Mouse (Mus musculus) forebrain, embryonic 13.5 days (tissue): ENCODE measurements at regions not wholly inside any gene's neighbourhood (a gene's known extent, or its start where the extent isn't known, plus 50 kb on each side); places are given as distances from the start of the nearest gene placed in this dataset.
"Not testable (repeated sequence)": the region's sequence is repeated elsewhere in the genome, so short reads cannot be mapped to it uniquely, and the experiment has no call there.

Source experiments
- ATAC-seq: fragments of 200-750 bp; cut with Nextera tagmentation; 2 replicates; pipeline ENCODE4 v1.8.0; 2017
- H3K27ac ChIP-seq: fragments of 300-500 bp; sonication (generic); 2 replicates; pipeline ENCODE4 v1.5.1; 2015; ENCODE audit warnings: inconsistent platforms, mild to moderate bottlenecking, moderate library complexity
- H3K27me3 ChIP-seq: fragments of 300-500 bp; sonication (generic); 2 replicates; pipeline ENCODE4 v1.6.1; 2015; ENCODE audit warnings: mild to moderate bottlenecking, inconsistent platforms
- H3K36me3 ChIP-seq: fragments of 300-500 bp; sonication (generic); 2 replicates; pipeline ENCODE4 v1.6.1; 2015; ENCODE audit warnings: mild to moderate bottlenecking, inconsistent platforms; ENCODE audit not compliant: poor library complexity, severe bottlenecking
- H3K4me1 ChIP-seq: fragments of 300-500 bp; sonication (generic); 2 replicates; pipeline ENCODE4 v1.6.1; 2015; ENCODE audit warnings: inconsistent platforms
- H3K4me2 ChIP-seq: fragments of 300-500 bp; sonication (generic); 2 replicates; pipeline ENCODE4 v1.6.1; 2015; ENCODE audit warnings: inconsistent platforms, mild to moderate bottlenecking, moderate library complexity
- H3K4me3 ChIP-seq: fragments of 300-500 bp; sonication (generic); 2 replicates; pipeline ENCODE4 v1.5.1; 2015; ENCODE audit warnings: mild to moderate bottlenecking, inconsistent platforms
- H3K9ac ChIP-seq: fragments of 300-500 bp; sonication (generic); 2 replicates; pipeline ENCODE4 v1.6.1; 2015; ENCODE audit warnings: mild to moderate bottlenecking, inconsistent platforms
- H3K9me3 ChIP-seq: fragments of 300-500 bp; sonication (generic); replicated peaks from 2 replicates; pipeline ENCODE4 v1.6.1; 2016; ENCODE audit warnings: inconsistent platforms
- WGBS: fragments of 180-500 bp; shearing (Covaris S2); methylation state at CpG from one replicate; pipeline ENCODE4 v1.1.7; 2015; 5-methylcytosine and 5-hydroxymethylcytosine counted together

DNA sequence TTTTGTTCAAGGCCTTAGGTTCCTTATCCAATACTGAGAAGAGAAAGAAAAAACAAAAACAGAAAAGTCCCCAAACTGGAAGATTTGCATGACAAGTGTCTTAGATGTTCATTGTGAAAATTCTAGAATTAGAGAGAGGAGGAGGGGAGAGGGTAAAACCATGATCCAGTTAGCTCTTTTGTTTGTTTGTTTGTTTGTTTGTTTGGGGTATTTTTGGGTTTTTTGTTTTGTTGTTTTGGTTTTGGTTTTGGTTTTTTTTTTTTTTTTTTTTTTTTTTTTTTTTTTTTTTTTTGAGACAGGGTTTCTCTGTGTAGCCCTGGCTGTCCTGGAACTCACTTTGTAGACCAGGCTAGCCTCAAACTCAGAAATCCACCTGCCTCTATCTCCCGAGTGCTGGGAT lies 100.8 kb upstream of the Klf3 start:
- H3K4me3 ChIP-seq, H3K9me3 ChIP-seq, ATAC-seq, H3K4me2 ChIP-seq, H3K36me3 ChIP-seq, H3K27me3 ChIP-seq, H3K9ac ChIP-seq: not testable (repeated sequence)
- WGBS, result 71% methylated on average over 1 of the region's 1 CpGs
- Histone ChIP-seq H3K4me1 (peaks cover 30% of the 10 kb centered on the region), H3K27ac (peak overlapping the region; percentile 78; the same call in 1 of the 2 replicates)

DNA sequence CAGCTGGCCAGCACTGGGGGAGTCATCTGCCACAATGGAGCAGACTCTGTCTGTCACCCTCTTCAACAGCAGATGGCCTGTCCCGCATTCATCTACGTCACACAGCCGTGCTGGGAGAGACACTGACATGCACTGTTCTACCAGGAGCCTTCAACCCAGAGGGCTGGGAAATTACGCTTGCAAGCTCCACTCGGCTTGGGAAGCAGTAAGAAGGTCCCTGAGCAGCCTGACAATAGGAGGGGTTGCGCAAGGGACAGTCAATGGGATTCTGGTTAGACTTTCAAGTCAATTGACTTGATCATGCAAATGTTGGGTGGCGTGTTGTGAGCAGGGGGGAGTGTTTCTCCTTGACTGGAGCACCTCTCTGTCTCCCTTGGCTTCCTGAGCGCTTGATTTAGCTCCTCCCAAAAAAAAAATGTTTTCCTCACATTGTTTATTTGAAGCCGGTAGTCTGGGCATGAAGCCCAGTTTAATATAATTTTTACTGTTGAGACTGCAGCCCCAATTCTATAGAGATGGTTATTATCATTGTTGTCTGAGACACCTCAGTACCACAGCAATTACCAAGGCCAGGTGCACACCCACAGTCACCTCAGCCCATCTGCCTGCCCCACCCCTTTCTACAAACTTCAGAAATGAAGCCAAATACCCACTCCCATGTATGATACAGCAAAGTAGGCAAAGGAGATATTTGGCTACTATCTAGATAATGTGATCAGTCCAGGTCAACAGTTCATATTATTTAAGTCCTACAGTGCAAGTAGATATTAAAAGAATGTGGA lies 99.9 kb upstream of the Klf3 start:
- Histone ChIP-seq H3K4me1 (peaks cover 30% of the 10 kb centered on the region), H3K36me3 (no peaks in the 10 kb centered on the region), H3K9ac (no peak overlapping the region), H3K27me3 (no peaks in the 10 kb centered on the region), H3K4me3 (no peak overlapping the region), H3K27ac (peak overlapping the region; percentile 48), H3K9me3 (no peaks in the 10 kb centered on the region), H3K4me2 (no peak overlapping the region)
- ATAC-seq, result peak; percentile 92
- WGBS, result 59% methylated on average over 9 of the region's 9 CpGs

DNA sequence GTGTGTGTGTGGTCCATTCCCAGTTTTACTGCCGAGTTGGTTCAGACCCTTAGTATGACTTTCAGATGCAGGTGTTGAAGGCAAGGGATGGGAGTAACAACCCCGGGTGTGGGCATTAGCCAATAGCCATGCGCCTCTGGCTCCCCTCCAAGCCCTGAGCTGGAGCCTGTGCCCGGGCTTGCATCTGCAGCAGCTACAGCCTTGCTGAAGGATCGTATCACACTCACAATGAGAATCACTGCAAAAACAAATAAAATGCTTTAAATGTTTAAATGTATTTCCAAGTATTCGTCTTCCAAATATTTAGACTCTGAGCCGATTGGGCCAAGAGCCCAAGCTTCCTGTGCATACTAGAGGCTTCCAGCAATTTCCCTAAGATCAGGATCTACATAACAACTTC lies 99.0 kb upstream of the Klf3 start:
- no peaks in the 10 kb centered on the region for H3K36me3 ChIP-seq
- H3K9me3 ChIP-seq, result no peaks in the 10 kb centered on the region
- no peak overlapping the region for H3K4me2 ChIP-seq
- peaks cover 32% of the 10 kb centered on the region for H3K4me1 ChIP-seq
- H3K9ac ChIP-seq, result no peak overlapping the region
- no peak overlapping the region for H3K4me3 ChIP-seq
- no peaks in the 10 kb centered on the region for H3K27me3 ChIP-seq
- no peak overlapping the region for H3K27ac ChIP-seq
- WGBS, result 69% methylated on average over 7 of the region's 7 CpGs
- no peak for ATAC-seq

DNA sequence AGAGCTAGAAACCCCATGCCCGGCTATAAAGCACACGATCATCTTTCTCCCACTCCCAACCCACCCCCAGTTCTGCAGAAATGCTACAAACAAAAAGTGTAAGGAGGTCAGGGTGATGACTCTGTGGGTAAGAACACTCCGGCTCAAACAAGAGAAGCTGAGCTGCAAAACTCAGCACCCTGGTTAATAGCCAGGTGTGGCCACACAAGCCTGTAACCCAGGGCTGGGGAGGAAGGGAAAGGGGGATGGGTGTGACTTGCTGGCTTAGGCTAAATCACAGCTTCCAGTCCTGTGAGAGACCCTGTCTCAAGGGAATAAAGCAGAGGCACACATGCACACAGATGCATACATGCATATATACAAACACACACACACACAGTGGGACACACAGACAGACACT lies 96.6 kb upstream of the Klf3 start:
- 88% methylated on average over 3 of the region's 3 CpGs for WGBS
- H3K4me2 ChIP-seq, result no peak overlapping the region
- H3K36me3 ChIP-seq, result no peaks in the 10 kb centered on the region
- peaks cover 29% of the 10 kb centered on the region for H3K4me1 ChIP-seq
- no peak overlapping the region for H3K9ac ChIP-seq
- no peak overlapping the region for H3K27ac ChIP-seq
- no peak for ATAC-seq
- no peaks in the 10 kb centered on the region for H3K9me3 ChIP-seq
- H3K4me3 ChIP-seq, result no peak overlapping the region
- no peaks in the 10 kb centered on the region for H3K27me3 ChIP-seq

DNA sequence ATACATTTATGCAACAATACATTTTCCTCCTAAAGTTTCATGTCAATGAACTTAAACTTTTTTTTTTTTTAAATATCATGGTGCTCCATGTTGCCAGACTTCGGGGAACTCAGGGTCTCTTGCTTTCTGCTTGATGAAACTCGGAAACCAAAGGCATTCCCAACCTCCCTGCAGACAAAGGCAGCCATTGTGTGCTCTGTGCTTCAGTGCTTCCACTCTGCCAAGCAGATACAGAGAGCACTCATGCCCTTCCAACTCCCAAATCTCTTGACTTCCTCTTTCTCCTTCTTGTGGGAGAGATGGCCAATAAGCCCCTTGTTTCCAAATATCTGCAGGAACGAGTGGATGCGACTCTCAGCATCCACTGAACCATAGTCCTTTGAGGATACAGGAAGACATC lies 94.0 kb upstream of the Klf3 start:
- Histone ChIP-seq H3K9ac (no peak overlapping the region), H3K27me3 (no peaks in the 10 kb centered on the region), H3K9me3 (no peaks in the 10 kb centered on the region), H3K36me3 (no peaks in the 10 kb centered on the region), H3K27ac (no peak overlapping the region), H3K4me3 (no peak overlapping the region), H3K4me2 (no peak overlapping the region), H3K4me1 (peaks cover 9% of the 10 kb centered on the region)
- ATAC-seq, result no peak
- WGBS, result 15% methylated on average over 4 of the region's 4 CpGs

DNA sequence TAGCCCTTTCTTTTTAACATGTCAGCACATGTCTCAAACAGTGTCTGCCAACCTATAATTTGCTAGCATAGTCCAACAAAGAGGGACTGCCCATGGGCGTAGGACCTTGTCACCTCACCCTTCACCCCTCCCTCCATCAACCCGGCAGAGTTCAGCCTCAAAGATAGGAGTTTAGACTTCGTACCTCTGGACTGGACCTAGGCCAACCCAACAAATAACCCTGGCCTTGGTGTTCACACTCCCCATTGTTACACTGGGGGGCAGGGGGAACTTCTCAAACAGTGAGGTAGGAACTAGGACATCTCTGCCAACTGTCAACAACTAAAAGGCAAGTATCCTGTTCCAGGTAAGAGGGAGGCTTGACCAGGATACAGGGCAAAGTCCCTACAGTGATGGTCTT lies 93.0 kb upstream of the Klf3 start:
- H3K4me2 ChIP-seq, result no peak overlapping the region
- H3K36me3 ChIP-seq, result no peaks in the 10 kb centered on the region
- ATAC-seq, result no peak
- no peak overlapping the region for H3K9ac ChIP-seq
- H3K4me3 ChIP-seq, result no peak overlapping the region
- peaks cover 7% of the 10 kb centered on the region for H3K4me1 ChIP-seq
- WGBS, result 81% methylated on average over 3 of the region's 3 CpGs
- no peaks in the 10 kb centered on the region for H3K27me3 ChIP-seq
- H3K27ac ChIP-seq, result no peak overlapping the region
- H3K9me3 ChIP-seq, result no peaks in the 10 kb centered on the region

DNA sequence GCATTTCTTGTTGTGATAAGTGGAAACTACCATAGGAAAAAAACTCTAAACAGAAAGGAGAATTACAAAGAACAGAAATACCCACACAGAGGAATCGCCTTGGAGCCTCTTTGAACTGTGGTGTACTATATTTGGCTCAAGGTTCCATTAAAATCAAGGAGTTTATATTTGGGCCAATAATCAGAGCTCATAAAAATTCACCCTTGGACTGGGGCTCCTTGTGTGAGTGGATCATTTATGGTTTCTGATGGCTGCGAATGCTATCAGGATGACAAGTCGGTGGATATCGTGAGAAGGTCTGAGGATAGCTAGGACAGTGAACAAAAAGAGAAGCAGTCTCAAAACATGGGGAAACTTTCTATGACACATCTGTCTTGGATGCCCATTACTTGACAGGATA lies 92.2 kb upstream of the Klf3 start:
- no peak for ATAC-seq

DNA sequence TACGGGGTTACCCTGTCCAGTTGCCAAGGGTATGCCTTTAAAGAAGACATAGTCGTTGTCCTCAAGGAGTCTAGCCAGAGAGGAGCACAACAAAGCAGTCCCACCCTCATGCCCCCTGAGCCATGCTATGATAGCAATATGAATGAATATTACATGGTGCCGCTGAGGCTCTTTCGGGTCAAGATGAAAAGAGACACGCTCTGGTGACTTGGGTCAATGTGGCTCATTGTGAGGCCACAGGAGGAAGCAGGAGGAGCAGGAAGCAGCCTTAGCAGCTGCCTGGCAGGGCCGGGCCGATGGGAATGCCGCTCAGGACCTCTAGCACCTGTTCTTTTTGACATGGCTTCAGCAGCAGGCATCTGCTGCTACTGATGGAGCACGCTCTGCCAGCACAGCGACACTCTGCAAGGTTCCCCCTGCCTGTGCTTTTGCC lies 89.0 kb upstream of the Klf3 start:
- WGBS, result 24% methylated on average over 10 of the region's 10 CpGs
- no peak overlapping the region for H3K27ac ChIP-seq
- no peaks in the 10 kb centered on the region for H3K27me3 ChIP-seq
- H3K4me1 ChIP-seq, result peaks cover 4% of the 10 kb centered on the region
- no peak overlapping the region for H3K4me2 ChIP-seq
- H3K4me3 ChIP-seq, result no peak overlapping the region
- 0 out of 2 replicates have a peak, but pooled peaks have one; percentile 57 for ATAC-seq
- no peak overlapping the region for H3K9ac ChIP-seq
- H3K9me3 ChIP-seq, result no peaks in the 10 kb centered on the region
- H3K36me3 ChIP-seq, result no peaks in the 10 kb centered on the region

More for the DNA sequence above, 92.2 kb upstream of the Klf3 start:
- H3K4me3 ChIP-seq, result no peak overlapping the region
- no peak overlapping the region for H3K27ac ChIP-seq
- H3K27me3 ChIP-seq, result no peaks in the 10 kb centered on the region
- no peak overlapping the region for H3K4me2 ChIP-seq
- H3K36me3 ChIP-seq, result no peaks in the 10 kb centered on the region
- H3K9ac ChIP-seq, result no peak overlapping the region
- H3K9me3 ChIP-seq, result no peaks in the 10 kb centered on the region
- peaks cover 7% of the 10 kb centered on the region for H3K4me1 ChIP-seq
- 98% methylated on average over 4 of the region's 4 CpGs for WGBS

DNA sequence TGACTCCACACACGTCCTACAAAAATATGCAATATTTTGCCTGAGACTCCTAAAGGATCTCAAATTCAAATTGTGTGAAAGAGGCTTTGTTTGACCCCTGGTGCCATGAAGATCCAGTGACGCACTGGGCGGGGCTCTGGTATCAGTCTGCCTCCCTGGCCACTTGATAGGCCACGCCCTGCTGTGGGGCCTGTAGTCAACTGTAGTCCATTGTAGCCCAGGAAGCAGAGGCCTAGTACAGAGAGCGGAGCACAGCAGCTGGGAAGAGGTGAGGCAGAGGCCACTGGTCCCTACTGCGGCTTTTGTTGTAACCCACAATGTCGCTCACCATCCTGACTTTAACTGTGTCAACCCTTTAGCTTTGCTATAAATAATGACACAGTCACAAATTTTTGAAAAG lies 88.5 kb upstream of the Klf3 start:
- WGBS, result 56% methylated on average over 7 of the region's 7 CpGs
- no peaks in the 10 kb centered on the region for H3K27me3 ChIP-seq
- H3K27ac ChIP-seq, result no peak overlapping the region
- H3K9ac ChIP-seq, result no peak overlapping the region
- H3K36me3 ChIP-seq, result no peaks in the 10 kb centered on the region
- peak; percentile 51; the same call in 1 of the 2 replicates for ATAC-seq
- H3K4me1 ChIP-seq, result peaks cover 3% of the 10 kb centered on the region; the same call in 1 of the 2 replicates
- H3K9me3 ChIP-seq, result no peaks in the 10 kb centered on the region; the same call in 1 of the 2 replicates
- H3K4me2 ChIP-seq, result no peak overlapping the region
- H3K4me3 ChIP-seq, result no peak overlapping the region

DNA sequence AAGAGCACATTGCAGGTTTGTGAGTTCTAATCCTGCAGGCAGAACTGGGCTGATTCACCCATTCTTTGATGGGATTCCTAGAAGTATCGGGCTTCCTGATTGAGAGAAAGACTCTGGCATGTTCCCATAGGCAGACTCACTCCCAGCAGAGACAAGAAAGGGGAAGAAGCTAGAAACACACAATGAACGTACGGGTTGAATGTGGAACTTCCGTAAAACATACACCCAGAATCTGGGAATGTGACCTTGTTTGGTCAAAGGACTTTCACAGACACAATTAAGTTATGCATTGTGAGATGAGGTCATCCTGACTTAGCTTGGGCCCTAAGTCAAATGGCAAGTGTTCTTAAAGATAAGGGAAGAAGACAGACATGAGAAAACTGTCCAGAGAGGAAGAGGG lies 86.6 kb upstream of the Klf3 start:
- Histone ChIP-seq H3K9ac (no peak overlapping the region), H3K4me1 (peaks cover 3% of the 10 kb centered on the region; the same call in 1 of the 2 replicates), H3K4me2 (no peak overlapping the region), H3K9me3 (no peaks in the 10 kb centered on the region; the same call in none of the 2 replicates), H3K27ac (no peak overlapping the region), H3K27me3 (no peaks in the 10 kb centered on the region), H3K4me3 (no peak overlapping the region), H3K36me3 (no peaks in the 10 kb centered on the region)
- ATAC-seq, result no peak
- WGBS, result 88% methylated on average over 4 of the region's 4 CpGs

DNA sequence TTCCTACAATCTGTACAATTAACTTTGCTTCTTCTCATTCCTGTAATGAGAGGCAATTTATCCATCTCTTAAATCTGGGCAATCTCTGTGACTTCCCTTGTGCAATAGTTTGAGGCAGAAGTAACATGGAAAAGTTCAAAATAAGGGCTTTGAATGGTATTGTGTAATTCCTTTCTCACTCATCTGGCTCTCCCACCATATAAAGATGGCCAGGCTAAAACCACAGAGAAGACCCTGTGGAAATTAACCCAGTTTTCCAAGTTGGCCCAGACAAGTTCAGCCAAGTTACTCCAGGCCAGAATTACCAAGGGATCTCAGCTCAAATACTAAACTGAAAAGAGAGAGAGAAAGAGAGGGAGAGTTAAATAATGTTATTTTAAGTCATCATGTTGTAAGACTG lies 81.0 kb upstream of the Klf3 start:
- Histone ChIP-seq H3K27ac (no peak overlapping the region), H3K4me3 (no peak overlapping the region), H3K4me2 (no peak overlapping the region), H3K27me3 (no peaks in the 10 kb centered on the region), H3K9me3 (no peaks in the 10 kb centered on the region; the same call in none of the 2 replicates), H3K36me3 (no peaks in the 10 kb centered on the region), H3K9ac (no peak overlapping the region), H3K4me1 (no peaks in the 10 kb centered on the region)
- ATAC-seq, result no peak

DNA sequence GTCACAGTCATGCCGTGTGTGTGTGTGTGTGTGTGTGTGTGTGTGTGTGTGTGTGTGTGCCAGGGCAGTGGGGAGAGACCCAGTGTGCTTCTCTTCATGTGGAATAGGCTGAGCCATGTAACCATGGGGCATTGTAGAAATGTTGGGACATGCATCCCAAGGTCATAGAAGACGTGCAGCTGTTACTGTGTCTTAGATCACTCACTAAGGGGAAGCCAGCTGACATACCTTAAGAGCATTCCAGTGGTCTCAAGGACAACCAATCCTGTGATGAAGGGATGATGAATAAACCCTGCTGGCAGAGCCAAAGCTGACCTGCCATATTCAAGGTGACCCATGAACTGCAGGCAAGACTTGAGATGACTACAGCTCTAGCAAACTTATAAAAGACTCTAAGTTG lies 75.3 kb upstream of the Klf3 start:
- no peak overlapping the region for H3K4me3 ChIP-seq
- no peak overlapping the region for H3K27ac ChIP-seq
- no peaks in the 10 kb centered on the region for H3K4me1 ChIP-seq
- H3K36me3 ChIP-seq, result no peaks in the 10 kb centered on the region
- ATAC-seq, result no peak
- H3K9ac ChIP-seq, result no peak overlapping the region
- H3K27me3 ChIP-seq, result no peaks in the 10 kb centered on the region
- H3K9me3 ChIP-seq, result no peaks in the 10 kb centered on the region
- H3K4me2 ChIP-seq, result no peak overlapping the region
- WGBS, result 77% methylated on average over 2 of the region's 2 CpGs

DNA sequence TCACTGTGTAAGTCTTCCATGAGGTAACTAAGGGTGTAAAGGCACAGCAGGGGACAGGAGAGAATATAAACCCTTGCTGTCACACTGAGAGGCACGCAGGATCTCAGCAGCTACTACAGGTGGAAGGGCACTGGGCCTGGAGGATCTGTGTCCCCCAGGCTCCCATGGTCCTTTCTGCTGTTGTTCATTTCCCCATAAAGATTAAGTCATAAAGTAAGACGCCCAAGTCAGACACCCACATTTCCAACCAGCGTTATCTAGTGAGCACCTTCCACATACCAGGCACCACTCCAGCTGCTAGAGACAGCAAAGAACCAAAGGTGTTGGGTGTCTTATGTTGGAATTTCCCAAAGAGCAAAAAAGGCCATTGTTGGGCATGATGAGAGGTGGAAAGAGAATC lies 70.8 kb upstream of the Klf3 start:
- H3K9ac ChIP-seq, result no peak overlapping the region
- no peaks in the 10 kb centered on the region for H3K36me3 ChIP-seq
- WGBS, result 80% methylated on average over 3 of the region's 3 CpGs
- no peak overlapping the region for H3K27ac ChIP-seq
- no peak overlapping the region for H3K4me2 ChIP-seq
- no peaks in the 10 kb centered on the region for H3K27me3 ChIP-seq
- ATAC-seq, result no peak
- no peak overlapping the region for H3K4me3 ChIP-seq
- no peaks in the 10 kb centered on the region for H3K9me3 ChIP-seq
- H3K4me1 ChIP-seq, result no peaks in the 10 kb centered on the region
